Mouse (Mus musculus) liver, adult 2 months (tissue): ENCODE measurements around the gene Col26a1. TPM values are rescaled to one million over a fixed set of nuclear protein-coding genes. Genes with fewer than 3 reads are reported as not detected.
"Not testable (repeated sequence)": the region's sequence is repeated elsewhere in the genome, so short reads cannot be mapped to it uniquely, and the experiment has no call there.

Experiments used
- DNase-seq: peaks from one replicate; pipeline ENCODE4 v3.0.0-alpha.2; 2011; ENCODE audit warnings: low read depth, low spot score; ENCODE audit errors: extremely low read depth
- H3K27ac ChIP-seq: fragments of 200-500 bp; replicated peaks from 2 replicates; pipeline ENCODE4 v1.5.1; 2012; ENCODE audit warnings: low read depth, mild to moderate bottlenecking, control low read depth, inconsistent platforms, low read length; ENCODE audit not compliant: insufficient read depth
- H3K27me3 ChIP-seq: fragments of 200-500 bp; 2 replicates; pipeline ENCODE4 v1.6.1; 2012; ENCODE audit warnings: mild to moderate bottlenecking, moderate library complexity, low read length, inconsistent platforms; ENCODE audit not compliant: control insufficient read depth, insufficient read depth
- H3K36me3 ChIP-seq: fragments of 200-500 bp; 2 replicates; pipeline ENCODE4 v1.6.1; 2012; ENCODE audit warnings: low read length, inconsistent platforms; ENCODE audit not compliant: control insufficient read depth, insufficient read depth
- H3K4me1 ChIP-seq: fragments of 200-500 bp; 2 replicates; pipeline ENCODE4 v1.6.1; 2011; ENCODE audit warnings: low read length; ENCODE audit not compliant: control insufficient read depth, insufficient read depth
- H3K4me3 ChIP-seq: fragments of 200-500 bp; 2 replicates; pipeline ENCODE4 v1.5.1; 2011; ENCODE audit warnings: low read depth, mild to moderate bottlenecking, control low read depth, low read length, moderate library complexity; ENCODE audit not compliant: insufficient read depth
- H3K79me2 ChIP-seq: fragments of 200-500 bp; 2 replicates; pipeline ENCODE4 v1.6.1; 2012; ENCODE audit warnings: inconsistent platforms, mild to moderate bottlenecking, low read length, moderate library complexity; ENCODE audit not compliant: control insufficient read depth, insufficient read depth
- H3K9ac ChIP-seq: fragments of 200-500 bp; 2 replicates; pipeline ENCODE4 v1.6.1; 2012; ENCODE audit warnings: low read depth, mild to moderate bottlenecking, control low read depth, inconsistent platforms, low read length
- CTCF ChIP-seq: fragments of 200-500 bp; IDR thresholded peaks from 2 replicates; pipeline ENCODE4 v1.5.1; 2011; ENCODE audit warnings: low read depth, low read length, control low read depth
- POLR2A ChIP-seq: fragments of 200-500 bp; IDR thresholded peaks from 2 replicates; pipeline ENCODE4 v1.6.1; 2011; ENCODE audit warnings: low read length, control low read depth; ENCODE audit not compliant: insufficient read depth; ENCODE audit errors: extremely low read depth
- WGBS: fragments of 180-500 bp; shearing (Covaris S2); methylation state at CpG from one replicate; pipeline ENCODE4 v1.1.7; 2018; 5-methylcytosine and 5-hydroxymethylcytosine counted together
- polyA plus RNA-seq: library from polyadenylated mRNA; depleted of rRNA; stranded (reverse); fragments of >200 nt; gene quantifications from 2 replicates; pipeline ENCODE4 v1.2.3, GENCODE M21; 2012
- total RNA-seq: library from RNA; depleted of rRNA; stranded (reverse); fragments of >200 nt; gene quantifications from 2 replicates; pipeline ENCODE4 v1.2.3, GENCODE M21; 2014

The Col26a1 gene
- total and polyA plus RNA-seq, 2 experiments: not detected

DNA sequence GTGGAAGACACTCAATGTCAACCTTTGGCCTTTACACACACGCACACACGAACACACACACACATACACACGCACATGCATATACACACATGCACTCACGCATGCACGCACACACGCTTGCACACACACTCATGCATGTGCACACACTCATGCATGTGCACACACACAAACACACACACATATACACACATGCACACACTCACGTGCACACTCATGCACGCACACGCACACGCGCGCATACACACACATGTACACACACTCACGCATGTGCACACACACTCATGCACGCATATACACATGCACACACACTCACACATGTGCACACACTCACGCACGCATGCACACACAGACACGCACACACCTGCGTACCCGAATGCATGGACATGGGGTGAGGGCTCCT is 130.9 kb downstream of the Col26a1 start:
- no peak for DNase-seq
- no peak for TF ChIP-seq CTCF
- no peak for TF ChIP-seq POLR2A
- WGBS: 99% methylated on average over 19 of the region's 19 CpGs
- no peaks in the 10 kb centered on the region for H3K79me2 ChIP-seq
- H3K4me3 ChIP-seq: no peak overlapping the region
- no peaks in the 10 kb centered on the region for H3K4me1 ChIP-seq
- H3K27ac ChIP-seq: no peak overlapping the region
- H3K36me3 ChIP-seq: no peaks in the 10 kb centered on the region
- H3K27me3 ChIP-seq: no peaks in the 10 kb centered on the region
- H3K9ac ChIP-seq: no peak overlapping the region

DNA sequence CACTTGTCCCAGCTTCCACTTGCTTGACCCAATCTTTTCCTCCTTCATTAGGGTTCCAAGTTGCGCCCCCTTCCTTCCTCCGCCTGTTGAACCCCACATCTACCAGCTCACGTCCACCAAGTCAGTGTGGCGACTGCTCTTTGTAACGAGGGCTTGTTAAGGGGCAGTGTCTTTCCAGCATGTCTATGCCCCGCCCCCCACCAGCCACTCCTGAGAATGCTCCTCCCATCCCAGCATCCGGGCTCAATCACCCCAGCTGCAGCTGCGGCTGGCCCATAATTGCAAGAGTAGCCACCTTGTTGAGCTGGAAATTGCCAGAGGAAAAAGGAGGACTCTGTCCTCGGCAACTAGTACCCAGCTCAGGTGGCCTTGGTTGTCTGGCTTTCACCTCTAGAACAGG is 136.4 kb downstream of the Col26a1 start:
- Histone ChIP-seq H3K4me1 (no peaks in the 10 kb centered on the region), H3K27ac (no peak overlapping the region), H3K4me3 (no peak overlapping the region), H3K79me2 (no peaks in the 10 kb centered on the region), H3K9ac (no peak overlapping the region), H3K27me3 (no peaks in the 10 kb centered on the region), H3K36me3 (no peaks in the 10 kb centered on the region)
- 79% methylated on average over 9 of the region's 9 CpGs for WGBS
- no peak for TF ChIP-seq CTCF
- TF ChIP-seq POLR2A: no peak
- DNase-seq: no peak

DNA sequence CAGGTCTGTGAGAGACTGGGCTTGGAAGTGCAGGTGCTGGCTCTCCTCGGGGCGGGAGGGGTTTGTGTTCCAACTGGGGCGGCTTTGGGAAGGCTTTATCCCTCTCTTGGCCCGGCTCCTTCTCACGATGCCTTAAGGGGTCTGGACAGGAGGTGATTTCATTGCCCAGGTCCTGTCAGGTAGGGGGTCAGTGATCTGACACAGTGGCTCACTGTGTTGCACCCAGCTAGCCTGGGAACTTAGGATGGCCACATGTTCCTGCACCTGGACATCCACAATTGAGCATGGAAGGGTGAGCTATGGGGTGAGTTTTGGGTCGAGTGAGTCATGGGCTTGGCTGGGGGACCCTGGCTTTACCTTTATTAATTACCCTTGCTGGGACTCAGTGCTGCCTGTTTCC is 144.1 kb downstream of the Col26a1 start:
- TF ChIP-seq CTCF (no peak), POLR2A (no peak)
- Histone ChIP-seq H3K4me1 (no peaks in the 10 kb centered on the region), H3K79me2 (no peaks in the 10 kb centered on the region), H3K4me3 (no peak overlapping the region), H3K36me3 (no peaks in the 10 kb centered on the region), H3K27ac (no peak overlapping the region), H3K27me3 (no peaks in the 10 kb centered on the region), H3K9ac (no peak overlapping the region)
- DNase-seq: no peak
- 51% methylated on average over 6 of the region's 6 CpGs for WGBS

DNA sequence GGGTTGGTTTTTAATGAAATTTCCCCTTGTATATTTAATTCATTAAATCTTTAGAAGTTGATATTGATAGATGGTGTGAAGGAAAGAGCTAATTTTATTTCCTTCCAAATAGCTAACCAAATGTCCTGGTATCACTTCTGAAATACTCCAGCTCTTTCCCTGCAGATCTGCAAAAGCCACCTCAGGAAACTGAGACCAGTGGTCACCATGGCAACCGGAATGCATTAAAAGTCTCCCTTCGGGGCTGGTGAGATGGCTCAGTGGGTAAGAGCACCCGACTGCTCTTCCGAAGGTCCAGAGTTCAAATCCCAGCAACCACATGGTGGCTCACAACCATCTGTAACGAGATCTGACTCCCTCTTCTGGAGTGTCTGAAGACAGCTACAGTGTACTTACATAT is 156.7 kb downstream of the Col26a1 start:
- not testable (repeated sequence) for H3K27me3 ChIP-seq, H3K36me3 ChIP-seq, H3K4me1 ChIP-seq, H3K9ac ChIP-seq, H3K4me3 ChIP-seq, H3K79me2 ChIP-seq, DNase-seq, H3K27ac ChIP-seq
- 85% methylated on average over 5 of the region's 5 CpGs for WGBS

DNA sequence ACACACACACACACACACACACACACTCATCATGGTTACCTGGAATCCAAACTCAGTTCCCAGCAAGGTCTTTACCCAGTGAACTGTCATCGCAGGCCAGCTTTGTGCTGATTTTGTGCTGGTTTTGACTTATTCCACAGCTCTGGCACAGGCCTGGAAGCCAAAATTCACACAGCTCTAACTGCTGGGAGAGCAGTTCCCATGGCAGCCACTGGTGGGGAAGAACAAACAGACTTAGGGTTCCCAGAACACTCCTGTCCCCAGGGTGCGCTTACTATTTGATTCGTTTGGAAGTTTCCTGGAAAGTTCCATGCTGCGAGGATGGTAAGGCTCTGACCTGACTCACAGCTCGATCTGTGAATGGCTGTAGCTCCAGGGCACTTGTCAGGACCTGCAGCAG is 161.4 kb downstream of the Col26a1 start:
- no peak overlapping the region for H3K4me3 ChIP-seq
- H3K9ac ChIP-seq: no peak overlapping the region
- H3K4me1 ChIP-seq: no peaks in the 10 kb centered on the region
- no peaks in the 10 kb centered on the region for H3K36me3 ChIP-seq
- H3K79me2 ChIP-seq: no peaks in the 10 kb centered on the region
- H3K27ac ChIP-seq: no peak overlapping the region
- H3K27me3 ChIP-seq: no peaks in the 10 kb centered on the region; the same call in 1 of the 2 replicates
- 63% methylated on average over 5 of the region's 5 CpGs for WGBS
- DNase-seq: no peak
- TF ChIP-seq CTCF (no peak), POLR2A (no peak)

DNA sequence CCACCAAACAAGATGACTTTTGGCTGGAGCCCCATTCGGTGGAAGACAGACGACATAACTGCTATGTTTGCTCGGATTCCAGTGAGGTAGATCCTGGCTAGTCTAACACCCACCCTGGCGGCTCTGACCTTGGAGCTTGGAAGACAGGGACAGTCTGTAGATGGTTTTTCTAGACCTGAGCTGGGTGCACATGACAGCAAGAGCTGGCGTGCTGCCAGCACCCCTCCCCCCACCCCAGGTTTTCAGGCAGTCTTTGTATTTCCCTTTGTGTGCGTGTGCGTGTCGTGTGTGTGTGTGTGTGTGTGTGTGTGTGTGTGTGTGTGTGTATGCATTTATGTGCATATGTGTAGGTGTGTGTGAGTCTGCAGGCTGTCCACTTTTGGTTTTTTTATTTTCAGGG is 164.4 kb downstream of the Col26a1 start:
- TF ChIP-seq CTCF (no peak), POLR2A (no peak)
- Histone ChIP-seq H3K27ac (no peak overlapping the region), H3K4me1 (no peaks in the 10 kb centered on the region)

DNA sequence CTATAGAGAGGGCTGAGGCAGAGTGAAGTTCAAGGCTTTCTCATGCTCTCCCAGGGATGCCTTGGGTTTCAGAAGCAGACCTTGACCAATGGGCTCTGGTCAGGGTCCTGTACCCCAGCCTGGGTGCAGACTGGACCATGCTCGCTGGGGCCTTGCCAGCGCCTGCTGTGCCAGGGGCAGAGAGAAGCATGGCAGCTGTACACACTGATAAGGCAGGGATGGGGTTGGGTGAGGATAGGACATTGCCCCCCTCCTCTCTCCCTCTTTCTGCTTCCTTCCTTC is 165.5 kb downstream of the Col26a1 start:
- Histone ChIP-seq H3K9ac (no peak overlapping the region), H3K79me2 (no peaks in the 10 kb centered on the region), H3K36me3 (no peaks in the 10 kb centered on the region), H3K27ac (no peak overlapping the region), H3K27me3 (peaks cover 6% of the 10 kb centered on the region; the same call in 1 of the 2 replicates), H3K4me3 (no peak overlapping the region), H3K4me1 (no peaks in the 10 kb centered on the region)
- TF ChIP-seq POLR2A (no peak), CTCF (no peak)
- 80% methylated on average over 2 of the region's 2 CpGs for WGBS
- no peak for DNase-seq

More for the DNA sequence above, 164.4 kb downstream of the Col26a1 start:
- no peaks in the 10 kb centered on the region for H3K79me2 ChIP-seq
- 58% methylated on average over 8 of the region's 8 CpGs for WGBS
- DNase-seq: no peak
- H3K36me3 ChIP-seq: no peaks in the 10 kb centered on the region
- no peak overlapping the region for H3K9ac ChIP-seq
- peaks cover 6% of the 10 kb centered on the region; the same call in 1 of the 2 replicates for H3K27me3 ChIP-seq
- H3K4me3 ChIP-seq: no peak overlapping the region
